Mouse (Mus musculus): ENCODE measurements at regions not wholly inside any gene's neighbourhood (a gene's known extent, or its start where the extent isn't known, plus 50 kb on each side); places are given as distances from the start of the nearest gene placed in this dataset.

DNA sequence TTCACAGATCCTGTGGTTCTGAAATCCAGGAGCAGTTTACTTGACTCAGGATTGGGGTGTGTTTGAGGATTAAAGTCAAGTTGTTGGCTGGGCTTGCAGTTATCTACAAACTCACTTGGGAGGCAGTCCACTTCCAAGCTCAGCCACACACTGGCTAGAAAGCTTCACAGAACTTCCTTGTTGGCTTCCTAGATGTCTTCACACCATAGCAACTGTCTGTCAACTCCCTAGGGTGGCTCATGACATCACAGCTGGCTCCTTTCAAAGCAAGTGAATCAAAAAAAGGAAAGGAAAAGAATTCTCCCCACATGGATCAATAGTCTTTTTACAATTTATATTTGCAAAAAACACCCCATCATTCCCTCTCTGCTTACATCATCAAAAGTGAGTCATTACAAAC lies 408.9 kb downstream of the Sorl1 start:
- TF ChIP-seq POLR2A (IDR thresholded peaks at IDR 0.05; ENCODE audit: low read depth, low read length) (no peak), CTCF (conservative IDR thresholded peaks at IDR 0.05; ENCODE audit: insufficient read depth, insufficient read length, low read depth, low read length) (no peak)
